Mouse (Mus musculus) small intestine, adult 2 months (tissue): ENCODE measurements at regions not wholly inside any gene's neighbourhood (a gene's known extent, or its start where the extent isn't known, plus 50 kb on each side); places are given as distances from the start of the nearest gene placed in this dataset.

Experiments used
- CTCF ChIP-seq: fragments of 200-500 bp; IDR thresholded peaks from 2 replicates; pipeline ENCODE4 v1.5.1; 2012; ENCODE audit warnings: low read depth, mild to moderate bottlenecking, control low read depth, inconsistent platforms, low read length, moderate library complexity, mixed read lengths; ENCODE audit not compliant: insufficient replicate concordance, insufficient read length; ENCODE audit errors: extremely low read depth
- POLR2A ChIP-seq: fragments of 200-500 bp; IDR thresholded peaks from 2 replicates; pipeline ENCODE4 v1.6.1; 2012; ENCODE audit warnings: low read depth, mild to moderate bottlenecking, control low read depth, inconsistent platforms, low read length, moderate library complexity

DNA sequence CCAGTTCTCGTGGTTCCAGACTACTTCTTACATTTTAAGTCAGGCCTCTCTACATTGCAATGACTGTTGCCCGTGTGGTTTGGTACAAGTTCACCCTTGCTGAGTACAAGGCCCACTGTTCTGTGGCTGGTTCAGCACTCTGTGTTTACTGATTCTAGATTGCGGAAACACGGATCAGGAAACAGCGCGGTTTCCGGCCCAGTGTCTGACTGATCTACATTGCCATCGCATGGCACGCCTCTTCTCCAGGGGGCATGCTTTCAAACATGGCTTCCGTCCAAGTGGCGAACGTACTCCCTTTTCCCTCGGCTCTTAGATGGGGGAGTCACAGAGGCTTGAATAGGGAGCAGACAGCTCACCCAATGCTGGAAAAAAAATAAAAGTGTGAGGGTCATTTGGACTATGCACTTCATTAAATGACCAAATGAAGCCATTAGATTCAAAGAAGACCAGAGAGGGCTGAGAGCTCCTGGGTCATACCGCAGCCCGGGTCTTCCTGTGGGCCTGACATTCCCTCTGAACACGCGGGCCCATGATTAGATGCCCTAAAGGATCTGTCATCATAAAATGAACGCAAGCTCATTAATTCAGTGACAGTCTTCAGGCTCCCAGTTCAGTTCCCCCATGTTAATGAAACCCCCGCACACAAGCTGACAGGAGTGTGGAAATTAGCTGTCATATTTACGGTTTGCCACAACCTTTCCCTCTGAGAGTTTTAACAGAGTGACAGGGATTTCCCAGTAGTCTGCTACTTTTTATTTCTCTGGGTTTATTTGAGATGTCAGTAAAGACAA is 250.9 kb downstream of the Gm19410 start:
- TF ChIP-seq POLR2A (no peak), CTCF (no peak)
